Mouse (Mus musculus) adrenal gland (tissue): Measurements from ENCODE around the gene Slc16a9.

ENCODE experiments used
- intact Hi-C: fragments of 180-260 bp; cut with DNase I; formaldehyde crosslinking; loops from one replicate; pipeline ENCODE4 v1.15.1; 2025

Slc16a9 gene

GRCm38 (mm10) chr10:70299118-70299517, 54.2 kb downstream of the Slc16a9 start:
- intact Hi-C loops: loop anchor here (5.0 kb wide), 4 partner anchors 102 to 432 kb away; no protein-coding TSS in a partner anchor

GRCm38 (mm10) chr10:70299653-70300052, 54.8 kb downstream of the Slc16a9 start:
- intact Hi-C loops: loop anchor here (5.0 kb wide), 4 partner anchors 102 to 432 kb away; no protein-coding TSS in a partner anchor

GRCm38 (mm10) chr10:70301190-70301589, 56.3 kb downstream of the Slc16a9 start:
- intact Hi-C loops: no loop called here

GRCm38 (mm10) chr10:70303203-70303602, 58.3 kb downstream of the Slc16a9 start:
- intact Hi-C loops: no loop called here

- intact Hi-C loops: no loop called here
These were observed 60.8 kb downstream of the Slc16a9 start for GRCm38 (mm10) chr10:70305683-70306082.

- intact Hi-C loops: no loop called here
These were observed 64.5 kb downstream of the Slc16a9 start for GRCm38 (mm10) chr10:70309416-70309815.

- intact Hi-C loops: loop anchor here (10.0 kb wide), 1 partner anchor 654 kb away; no protein-coding TSS in a partner anchor
These were observed 65.7 kb downstream of the Slc16a9 start for GRCm38 (mm10) chr10:70310646-70311045.

GRCm38 (mm10) chr10:70315895-70316294, 71.0 kb downstream of the Slc16a9 start:
- intact Hi-C loops: loop anchor here (5.0 to 10.0 kb wide), 2 partner anchors 501 to 649 kb away; no protein-coding TSS in a partner anchor

GRCm38 (mm10) chr10:70316856-70317255, 72.0 kb downstream of the Slc16a9 start:
- intact Hi-C loops: loop anchor here (5.0 to 10.0 kb wide), 2 partner anchors 500 to 648 kb away; no protein-coding TSS in a partner anchor

GRCm38 (mm10) chr10:70317394-70317965, 72.6 kb downstream of the Slc16a9 start:
- intact Hi-C loops: loop anchor here (5.0 to 10.0 kb wide), 2 partner anchors 500 to 647 kb away; no protein-coding TSS in a partner anchor

- intact Hi-C loops: loop anchor here (2.0 to 10.0 kb wide), 3 partner anchors 244 to 646 kb away; no protein-coding TSS in a partner anchor
These were observed 73.7 kb downstream of the Slc16a9 start for GRCm38 (mm10) chr10:70318630-70319029.

GRCm38 (mm10) chr10:70325518-70325917, 80.6 kb downstream of the Slc16a9 start:
- intact Hi-C loops: no loop called here

GRCm38 (mm10) chr10:70327331-70327730, 82.4 kb downstream of the Slc16a9 start:
- intact Hi-C loops: no loop called here

- intact Hi-C loops: no loop called here
These were observed 83.2 kb downstream of the Slc16a9 start for GRCm38 (mm10) chr10:70328139-70328538.
